Mouse (Mus musculus) liver, postnatal 0 days (tissue): ENCODE results near the gene E2f6. TPM values are rescaled to one million over a fixed set of nuclear protein-coding genes. Genes with fewer than 3 reads are reported as not detected.

Experiments
- ATAC-seq: fragments of 200-750 bp; cut with Nextera tagmentation; 2 replicates; pipeline ENCODE4 v1.8.0; 2017; ENCODE audit warnings: mild to moderate bottlenecking, moderate library complexity
- DNase-seq: peaks from one replicate; pipeline ENCODE4 v3.0.0-alpha.2; 2016
- H3K27ac ChIP-seq: fragments of 300-500 bp; sonication (generic); 2 replicates; pipeline ENCODE4 v1.5.1; 2014; ENCODE audit warnings: antibody characterized with exemption, moderate library complexity, mild to moderate bottlenecking, low read depth
- H3K27me3 ChIP-seq: fragments of 300-500 bp; sonication (generic); 2 replicates; pipeline ENCODE4 v1.6.1; 2014; ENCODE audit warnings: low read length, control low read depth, mixed read lengths; ENCODE audit not compliant: insufficient read depth
- H3K36me3 ChIP-seq: fragments of 300-500 bp; sonication (generic); replicated peaks from 2 replicates; pipeline ENCODE4 v1.6.1; 2014; ENCODE audit warnings: mild to moderate bottlenecking, control low read depth, low read length, moderate library complexity, mixed read lengths; ENCODE audit not compliant: insufficient read depth
- H3K4me1 ChIP-seq: fragments of 300-500 bp; sonication (generic); 2 replicates; pipeline ENCODE4 v1.6.1; 2014; ENCODE audit warnings: antibody characterized with exemption, mild to moderate bottlenecking, control low read depth; ENCODE audit not compliant: insufficient read depth
- H3K4me2 ChIP-seq: fragments of 300-500 bp; sonication (generic); 2 replicates; pipeline ENCODE4 v1.6.1; 2014; ENCODE audit warnings: low read depth, mild to moderate bottlenecking, low read length, moderate library complexity, mixed read lengths
- H3K4me3 ChIP-seq: fragments of 300-500 bp; sonication (generic); 2 replicates; pipeline ENCODE4 v1.5.1; 2014; ENCODE audit warnings: low read depth, low read length
- H3K9ac ChIP-seq: fragments of 300-500 bp; sonication (generic); replicated peaks from 2 replicates; pipeline ENCODE4 v1.6.1; 2014; ENCODE audit warnings: mild to moderate bottlenecking, moderate library complexity
- H3K9me3 ChIP-seq: fragments of 300-500 bp; sonication (generic); 2 replicates; pipeline ENCODE4 v1.6.1; 2016; ENCODE audit warnings: mild to moderate bottlenecking, control low read depth, low read length, mixed read lengths
- CTCF ChIP-seq: sonication (generic); IDR thresholded peaks from 2 replicates; pipeline ENCODE4 v1.5.1; 2016; ENCODE audit warnings: antibody characterized with exemption, low read depth
- EP300 ChIP-seq: IDR thresholded peaks from 2 replicates; pipeline ENCODE4 v1.6.1; 2016; ENCODE audit warnings: antibody characterized with exemption, low read depth, mild to moderate bottlenecking
- WGBS: fragments of 180-500 bp; shearing (Covaris S2); extraction: QIAGEN DNeasy Blood & Tissue Kit; methylation state at CpG from one replicate; pipeline ENCODE4 v1.1.7; 2014; ENCODE audit not compliant: insufficient replicate concordance; 5-methylcytosine and 5-hydroxymethylcytosine counted together
- polyA plus RNA-seq: library from polyadenylated mRNA; unstranded; fragments of >200 nt; fragmentation: Nextera tagmentation; extraction: Ambion mirVana; gene quantifications from 2 replicates; pipeline ENCODE4 v1.2.1, GENCODE M21; 2015

Gene E2f6
- polyA plus RNA-seq, 1 experiment from 2014 or later: 9.0 TPM

DNA sequence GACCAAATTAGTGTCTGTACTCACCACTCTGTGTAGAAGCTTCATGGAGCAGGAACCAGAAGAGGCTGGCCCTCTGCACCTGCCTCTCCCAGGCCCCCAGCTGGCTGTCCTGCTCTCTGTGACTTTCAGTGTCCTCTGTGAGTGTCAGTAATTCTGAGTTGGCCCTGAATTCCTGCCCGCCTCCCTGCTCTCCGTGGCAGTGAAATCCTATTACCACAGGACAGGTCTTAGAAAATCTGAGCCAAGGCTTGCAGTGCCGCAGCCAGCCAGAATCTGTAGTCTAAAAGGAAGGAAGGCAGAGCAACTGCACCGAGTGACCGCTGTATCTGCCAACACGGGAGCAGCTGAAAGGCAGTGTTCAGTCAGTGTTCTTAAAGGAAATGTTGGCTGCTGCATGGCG is 10.0 kb downstream of the E2f6 start:
- peaks cover 61% of the 10 kb centered on the region for H3K36me3 ChIP-seq
- no peaks in the 10 kb centered on the region for H3K9me3 ChIP-seq
- no peaks in the 10 kb centered on the region for H3K27me3 ChIP-seq
- no peak overlapping the region for H3K4me2 ChIP-seq
- no peak for TF ChIP-seq CTCF
- no peak for TF ChIP-seq EP300
- no peak overlapping the region for H3K9ac ChIP-seq
- H3K27ac ChIP-seq: no peak overlapping the region
- H3K4me1 ChIP-seq: no peaks in the 10 kb centered on the region
- DNase-seq (no peak), ATAC-seq (no peak)
- 79% methylated on average over 7 of the region's 7 CpGs for WGBS
- H3K4me3 ChIP-seq: no peak overlapping the region

DNA sequence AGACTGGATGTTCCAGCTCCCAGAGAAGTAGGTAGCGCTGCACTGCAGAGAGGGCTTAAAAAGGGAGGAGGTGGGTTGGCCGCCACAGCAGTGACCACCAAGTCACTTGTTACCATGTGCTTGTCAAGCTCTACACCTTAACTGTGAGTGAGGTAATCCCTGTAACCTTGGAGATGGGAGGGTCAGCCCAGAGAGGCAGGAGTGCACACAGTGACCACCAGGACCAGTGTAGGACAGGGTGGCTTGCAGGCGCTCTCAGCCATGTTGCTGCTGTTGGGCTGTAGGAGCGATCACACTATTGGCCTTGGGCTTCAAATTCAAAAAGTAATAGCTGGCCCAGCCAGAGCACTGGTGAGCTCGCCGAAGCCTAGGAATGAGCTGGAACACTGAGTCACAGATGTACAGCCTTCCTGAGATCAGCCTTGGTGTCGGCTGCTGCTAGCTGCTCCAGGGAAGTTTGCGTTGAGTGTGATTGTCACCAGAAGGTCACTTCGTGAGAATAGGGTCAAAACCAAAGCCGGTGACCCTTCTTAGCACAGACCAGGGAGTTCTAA is 11.5 kb downstream of the E2f6 start:
- Histone ChIP-seq H3K9ac (no peak overlapping the region), H3K27ac (no peak overlapping the region), H3K27me3 (no peaks in the 10 kb centered on the region), H3K9me3 (no peaks in the 10 kb centered on the region), H3K4me3 (no peak overlapping the region), H3K36me3 (peaks cover 50% of the 10 kb centered on the region), H3K4me2 (no peak overlapping the region), H3K4me1 (no peaks in the 10 kb centered on the region)
- DNase-seq (no peak), ATAC-seq (no peak)
- whole genome bisulfite sequencing: 89% methylated on average over 10 of the region's 10 CpGs
- TF ChIP-seq CTCF: no peak
- TF ChIP-seq EP300: no peak

DNA sequence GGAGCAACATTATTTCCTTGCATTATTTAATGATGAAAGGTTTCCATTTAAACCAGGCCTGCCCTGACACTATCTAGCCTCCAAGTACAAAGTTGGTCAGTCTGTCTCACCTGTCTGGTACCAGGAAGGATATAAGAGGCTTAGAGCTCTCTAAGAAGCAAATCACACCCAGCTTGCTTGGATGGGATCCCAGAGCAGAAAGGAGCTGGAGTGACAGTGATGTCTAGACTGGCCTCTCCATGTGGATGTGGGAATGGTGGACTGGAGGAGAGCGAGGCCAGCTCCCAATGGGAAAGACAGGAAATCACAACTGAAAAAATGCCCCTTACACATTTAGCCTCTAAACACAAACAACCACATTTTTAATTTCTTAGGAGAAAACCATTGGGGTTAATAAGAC is 12.9 kb downstream of the E2f6 start:
- H3K4me3 ChIP-seq: no peak overlapping the region
- ATAC-seq: no peak

DNA sequence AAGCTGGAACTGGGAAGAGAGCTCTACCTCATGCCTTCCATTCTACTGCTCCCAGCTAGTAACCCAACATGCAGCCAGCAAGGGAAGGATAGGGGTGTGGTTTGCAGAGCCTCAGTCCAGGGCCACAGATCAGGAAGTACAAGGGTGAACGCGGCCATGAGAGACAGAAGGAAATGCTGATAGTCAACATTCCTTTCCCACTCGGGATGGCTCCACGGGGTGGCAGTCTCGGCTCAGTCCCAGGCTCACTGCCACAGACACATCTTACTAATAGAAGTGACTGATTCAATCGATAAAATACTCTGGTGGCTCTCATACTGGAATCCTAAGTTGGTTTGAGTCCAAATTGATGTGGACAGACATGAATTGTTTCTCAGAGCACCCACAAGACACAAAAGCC is 17.7 kb downstream of the E2f6 start:
- peak; percentile 74; the same call in 1 of the 2 replicates for ATAC-seq
- H3K27me3 ChIP-seq: no peaks in the 10 kb centered on the region
- H3K4me3 ChIP-seq: no peak overlapping the region
- H3K4me1 ChIP-seq: no peaks in the 10 kb centered on the region
- WGBS: 16% methylated on average over 6 of the region's 6 CpGs
- TF ChIP-seq EP300: no peak
- TF ChIP-seq CTCF: peak; percentile 71
- H3K9me3 ChIP-seq: no peaks in the 10 kb centered on the region
- H3K4me2 ChIP-seq: no peak overlapping the region
- peaks cover 10% of the 10 kb centered on the region; the same call in 1 of the 2 replicates for H3K36me3 ChIP-seq
- no peak overlapping the region for H3K27ac ChIP-seq
- H3K9ac ChIP-seq: no peak overlapping the region
- peak; percentile 61 for DNase-seq

More for the DNA sequence above, 12.9 kb downstream of the E2f6 start:
- WGBS: 93% methylated on average over 1 of the region's 1 CpGs
- Histone ChIP-seq H3K36me3 (peaks cover 47% of the 10 kb centered on the region), H3K27ac (no peak overlapping the region), H3K4me1 (no peaks in the 10 kb centered on the region), H3K27me3 (no peaks in the 10 kb centered on the region), H3K4me2 (no peak overlapping the region), H3K9me3 (no peaks in the 10 kb centered on the region), H3K9ac (no peak overlapping the region)
- DNase-seq: no peak
- no peak for TF ChIP-seq CTCF
- no peak for TF ChIP-seq EP300

DNA sequence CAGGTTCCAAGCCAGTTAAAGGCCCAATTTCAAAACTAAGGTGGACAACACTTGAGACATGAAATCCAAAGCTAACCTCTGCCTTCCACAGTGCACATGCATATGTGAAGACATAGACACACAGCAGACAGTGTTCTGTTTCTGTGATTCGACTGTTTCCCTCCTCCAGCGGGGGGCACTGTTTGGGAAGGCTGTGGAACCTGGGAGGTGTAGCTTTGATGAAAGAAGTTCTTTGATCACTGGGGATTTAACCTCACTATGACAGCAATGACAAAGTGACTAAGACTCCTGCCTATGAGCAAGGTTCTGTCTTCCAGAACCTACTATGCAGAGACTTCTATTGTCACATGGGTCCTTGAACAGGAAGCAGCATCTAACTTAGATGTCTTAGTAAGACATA is 19.0 kb downstream of the E2f6 start:
- Histone ChIP-seq H3K27me3 (no peaks in the 10 kb centered on the region), H3K36me3 (0 out of 2 replicates have a peak, but pooled peaks cover 3% of the 10 kb centered on the region), H3K4me3 (no peak overlapping the region), H3K4me1 (no peaks in the 10 kb centered on the region), H3K9ac (no peak overlapping the region), H3K9me3 (no peaks in the 10 kb centered on the region), H3K4me2 (no peak overlapping the region), H3K27ac (no peak overlapping the region)
- ATAC-seq (no peak), DNase-seq (peak; percentile 38)
- no peak for TF ChIP-seq EP300
- peak; percentile 56 for TF ChIP-seq CTCF
- WGBS: 73% methylated on average over 2 of the region's 2 CpGs

DNA sequence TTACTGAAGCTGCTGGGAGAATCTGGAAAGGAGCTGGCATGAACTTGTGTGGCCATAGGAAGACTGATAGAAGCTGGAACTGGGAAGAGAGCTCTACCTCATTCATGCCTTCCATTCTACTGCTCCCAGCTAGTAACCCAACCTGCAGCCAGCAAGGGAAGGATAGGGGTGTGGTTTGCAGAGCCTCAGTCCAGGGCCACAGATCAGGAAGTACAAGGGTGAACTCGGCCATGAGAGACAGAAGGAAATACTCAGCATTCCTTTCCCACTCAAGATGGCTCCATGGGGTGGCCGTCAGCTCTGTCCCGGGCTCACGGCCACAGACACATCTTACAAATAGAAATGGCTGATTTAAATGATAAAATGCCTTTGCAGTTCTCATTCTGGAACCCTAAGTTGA is 20.3 kb downstream of the E2f6 start:
- DNase-seq (no peak), ATAC-seq (no peak)
- 64% methylated on average over 4 of the region's 4 CpGs for WGBS
- H3K27ac ChIP-seq: no peak overlapping the region
- no peaks in the 10 kb centered on the region for H3K4me1 ChIP-seq
- no peak for TF ChIP-seq CTCF
- TF ChIP-seq EP300: no peak
- H3K4me3 ChIP-seq: no peak overlapping the region
- no peaks in the 10 kb centered on the region for H3K9me3 ChIP-seq
- no peak overlapping the region for H3K4me2 ChIP-seq
- 0 out of 2 replicates have a peak, but pooled peaks cover 3% of the 10 kb centered on the region for H3K36me3 ChIP-seq
- H3K27me3 ChIP-seq: no peaks in the 10 kb centered on the region
- H3K9ac ChIP-seq: no peak overlapping the region
